Mouse (Mus musculus) adrenal gland, adult 18-20 months (tissue): ENCODE data around the gene Wrap53. TPM values are rescaled to one million over a fixed set of nuclear protein-coding genes. Genes with fewer than 3 reads are reported as not detected.
A peak's percentile ranks its signal among the peaks of the same experiment; 100 is the strongest.

Source experiments
- DNase-seq, 2 experiments: peaks; one replicate each; pipeline ENCODE4 v3.0.0; 2021 to 2022; ENCODE audit warnings: low spot score in 2 of 2
- total RNA-seq, 2 experiments: library from RNA; stranded (reverse); gene quantifications; 1 replicate in 1 of 2; 2 replicates in 1 of 2; pipeline ENCODE4 v1.2.3; 2021

Wrap53 gene
- total RNA-seq, 2 experiments from 2014 or later = 9.6 to 10.9 TPM

- DNase-seq = no peak
Measured at GRCm38 (mm10) chr11:69603516-69603915, 23.5 kb upstream of the Wrap53 start.

GRCm38 (mm10) chr11:69601768-69602167 lies 21.7 kb upstream of the Wrap53 start:
- DNase-seq = no peak

- no peak for DNase-seq
Measured at GRCm38 (mm10) chr11:69600098-69600497, 20.0 kb upstream of the Wrap53 start.

GRCm38 (mm10) chr11:69599436-69599835 lies 19.4 kb upstream of the Wrap53 start:
- no peak for DNase-seq

- no peak for DNase-seq
Measured at GRCm38 (mm10) chr11:69594853-69595252, 14.8 kb upstream of the Wrap53 start.

- no peak for DNase-seq
Measured at GRCm38 (mm10) chr11:69592799-69593198, 12.7 kb upstream of the Wrap53 start.

- no peak for DNase-seq
Measured at GRCm38 (mm10) chr11:69591899-69592637, 12.0 kb upstream of the Wrap53 start.

- DNase-seq = no peak
Measured at GRCm38 (mm10) chr11:69591424-69591823, 11.4 kb upstream of the Wrap53 start.

GRCm38 (mm10) chr11:69590622-69591021 lies 10.6 kb upstream of the Wrap53 start:
- no peak for DNase-seq

- DNase-seq = no peak
Measured at GRCm38 (mm10) chr11:69589207-69589834, 9.3 kb upstream of the Wrap53 start.

- DNase-seq = no peak
Measured at GRCm38 (mm10) chr11:69585718-69586325, 5.8 kb upstream of the Wrap53 start.

- DNase-seq = no peak
Measured at GRCm38 (mm10) chr11:69584937-69585336, 4.9 kb upstream of the Wrap53 start.

- DNase-seq = no peak
Measured at GRCm38 (mm10) chr11:69584008-69584407, 4.0 kb upstream of the Wrap53 start.

GRCm38 (mm10) chr11:69582230-69582805 lies 2.3 kb upstream of the Wrap53 start:
- DNase-seq = no peak

- no peak for DNase-seq
Measured at GRCm38 (mm10) chr11:69581814-69582213, 1.8 kb upstream of the Wrap53 start.

GRCm38 (mm10) chr11:69581147-69581688 lies 1.2 kb upstream of the Wrap53 start:
- DNase-seq = peak; percentile 84

- no peak for DNase-seq
Measured at GRCm38 (mm10) chr11:69580572-69581146, 604 bp upstream of the Wrap53 start.

- DNase-seq = peak; percentile 98 to 99
Measured at GRCm38 (mm10) chr11:69579128-69580017, 682 bp downstream of the Wrap53 start.

GRCm38 (mm10) chr11:69578301-69578700 lies 1.8 kb downstream of the Wrap53 start:
- DNase-seq = no peak

GRCm38 (mm10) chr11:69576307-69576706 lies 3.7 kb downstream of the Wrap53 start:
- DNase-seq = no peak
